Mouse (Mus musculus) brain, adult 2 months (tissue): ENCODE measurements around the gene Zfp971.
"Not testable (repeated sequence)": the region's sequence is repeated elsewhere in the genome, so short reads cannot be mapped to it uniquely, and the experiment has no call there.

Experiments
- DNase-seq: peaks from one replicate; pipeline ENCODE4 v3.0.0; 2011; ENCODE audit warnings: low read depth, low spot score

Gene Zfp971

DNA sequence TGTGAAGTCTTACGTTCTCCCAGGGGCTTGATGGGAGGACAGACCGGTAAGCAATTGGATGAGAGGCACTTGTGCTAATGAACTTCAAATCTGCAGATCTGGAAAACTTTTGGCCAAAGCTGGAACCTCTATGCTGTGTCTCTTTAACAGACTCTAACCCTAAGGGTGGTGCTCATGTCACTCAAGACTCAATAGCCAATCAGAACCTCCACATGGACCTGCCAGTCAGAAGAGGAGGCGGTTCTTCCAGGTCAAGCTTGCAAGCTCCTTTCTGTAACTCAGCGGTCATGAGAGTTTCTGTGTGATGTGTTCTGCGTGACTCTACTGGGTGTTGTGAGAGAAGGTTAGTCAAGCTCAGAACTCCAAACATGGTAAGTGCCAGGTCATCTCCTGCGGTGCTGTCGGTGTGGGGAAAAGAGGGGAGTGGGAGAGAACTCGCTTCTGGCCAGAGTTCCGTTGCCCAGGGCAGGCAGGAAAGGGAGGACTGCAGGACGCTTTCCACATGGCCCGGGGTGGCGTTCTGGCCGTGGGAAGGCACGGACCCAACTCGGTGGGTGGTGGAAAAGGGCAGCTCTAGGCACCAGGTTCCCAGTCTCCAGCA, at the start of gene Zfp971:
Gene Zfp971, plus strand, starts transcription at position 274 of the 601 bp plus-strand sequence.
- DNase-seq = peak; percentile 29

DNA sequence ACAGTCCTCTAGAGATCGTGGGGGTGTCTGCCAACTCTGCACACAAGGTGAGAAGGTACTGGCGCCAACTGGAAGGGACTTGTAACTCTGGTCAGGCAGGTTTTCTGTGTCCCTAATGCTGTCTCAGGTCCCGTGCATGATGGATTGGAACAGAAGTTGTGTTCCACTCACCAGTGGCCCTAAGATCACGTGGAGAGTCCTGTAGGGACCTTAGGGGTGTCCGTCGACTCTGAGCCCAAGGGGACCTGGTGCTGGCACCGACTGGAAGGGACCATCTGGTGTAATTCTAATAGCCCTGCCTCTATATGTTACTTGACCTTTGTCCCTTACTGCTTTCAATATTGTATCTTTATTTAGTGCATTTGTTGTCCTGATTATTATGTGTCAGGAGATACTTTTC, 48.3 kb upstream of the Zfp971 start:
- DNase-seq = not testable (repeated sequence)

DNA sequence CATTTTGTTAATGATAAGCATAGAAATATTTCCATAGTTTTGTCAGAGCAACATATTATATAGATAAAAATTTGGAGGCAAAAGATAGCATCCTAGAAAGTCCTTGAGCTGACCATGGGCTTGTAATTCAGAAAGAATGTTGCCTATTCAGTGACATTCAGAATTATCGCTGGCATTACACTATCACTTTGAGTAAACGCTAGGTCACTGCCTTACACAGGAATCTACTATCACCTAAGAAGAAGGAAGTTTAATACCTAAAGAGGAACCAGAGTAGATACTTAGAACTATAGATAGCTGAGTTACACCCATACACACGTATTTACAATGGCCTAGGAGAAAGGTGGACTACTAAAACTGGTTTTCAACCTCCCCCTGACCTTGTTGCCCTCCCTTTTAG, 3.6 kb upstream of the Zfp971 start:
- not testable (repeated sequence) for DNase-seq

DNA sequence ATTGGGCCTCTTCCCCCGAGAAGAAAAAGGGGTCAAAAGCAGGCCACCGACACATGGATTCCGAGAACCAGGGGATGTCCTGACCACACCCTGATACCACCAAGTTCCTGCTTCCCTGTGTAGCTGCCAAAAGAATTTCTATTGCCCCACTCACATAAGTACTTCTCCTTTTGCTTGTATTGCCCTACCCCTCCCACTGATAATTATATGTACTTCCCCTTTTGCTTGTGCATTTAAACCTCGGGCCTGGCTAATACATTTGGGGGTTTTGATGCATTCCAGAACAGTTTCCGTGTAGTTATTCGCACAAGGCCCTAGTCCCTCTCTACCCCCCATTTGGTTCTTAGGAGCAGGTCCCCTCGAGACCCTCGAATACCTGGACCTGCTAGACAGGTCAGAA, 2.3 kb upstream of the Zfp971 start:
- DNase-seq = not testable (repeated sequence)

DNA sequence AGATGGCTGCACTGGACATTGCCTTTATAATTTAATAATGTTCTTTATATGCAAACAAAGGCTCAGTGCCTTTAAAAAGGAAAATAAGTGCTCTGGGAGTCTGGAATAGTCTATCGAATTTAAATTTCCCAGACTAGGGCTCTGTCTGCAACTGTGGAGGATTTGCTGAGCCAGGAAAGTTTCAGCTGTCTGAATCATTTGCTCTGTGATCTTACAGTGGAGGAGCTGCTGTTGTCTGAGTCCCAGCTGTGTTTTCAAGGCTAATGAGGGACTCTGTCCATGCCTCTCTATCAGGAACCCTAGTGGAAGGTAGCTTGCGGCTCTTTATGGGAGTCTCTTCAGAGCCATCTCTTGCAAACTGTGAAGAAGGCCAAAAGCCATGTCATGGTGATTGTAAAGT, 777 bp downstream of the Zfp971 start:
- DNase-seq = peak; percentile 6

DNA sequence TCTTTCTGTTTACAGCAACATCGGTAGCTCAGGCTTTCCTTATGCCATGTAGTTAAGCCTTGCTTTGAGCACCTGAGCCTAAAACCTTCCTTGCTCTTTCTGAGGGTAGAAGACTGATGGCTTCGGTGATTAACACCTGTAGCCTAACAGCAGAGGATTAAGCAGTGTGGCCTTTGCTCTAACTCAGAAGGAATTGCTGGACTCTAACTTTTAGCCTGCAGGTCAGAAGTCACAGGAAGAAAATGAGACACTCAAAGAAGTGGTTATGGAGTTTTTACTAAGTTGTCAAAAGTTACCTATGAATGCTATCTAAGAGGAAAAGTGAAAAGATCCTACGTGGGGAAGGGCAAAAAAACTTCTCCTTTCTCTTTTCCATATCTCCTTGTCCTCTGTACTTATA, 4.5 kb downstream of the Zfp971 start:
- DNase-seq = not testable (repeated sequence)

DNA sequence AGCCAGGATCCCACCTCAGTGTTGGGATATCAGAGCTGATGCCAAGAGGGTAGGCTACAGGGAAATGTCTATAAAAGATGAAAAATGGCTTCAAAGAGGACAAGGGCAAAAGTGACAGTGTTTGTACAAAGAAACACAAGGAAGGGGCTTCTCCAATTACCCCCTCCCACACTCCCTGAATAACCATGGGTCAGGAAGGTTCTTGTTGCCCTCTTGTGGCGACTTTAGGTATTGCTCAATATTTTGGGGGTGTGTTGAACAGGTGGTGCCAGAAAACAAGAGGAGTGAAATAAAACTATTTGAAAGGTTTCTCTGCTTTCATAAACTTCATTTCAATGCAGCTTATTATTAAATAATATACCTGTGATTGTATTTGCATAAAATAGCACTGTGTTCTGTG, 35.1 kb downstream of the Zfp971 start:
- DNase-seq = peak; percentile 60

DNA sequence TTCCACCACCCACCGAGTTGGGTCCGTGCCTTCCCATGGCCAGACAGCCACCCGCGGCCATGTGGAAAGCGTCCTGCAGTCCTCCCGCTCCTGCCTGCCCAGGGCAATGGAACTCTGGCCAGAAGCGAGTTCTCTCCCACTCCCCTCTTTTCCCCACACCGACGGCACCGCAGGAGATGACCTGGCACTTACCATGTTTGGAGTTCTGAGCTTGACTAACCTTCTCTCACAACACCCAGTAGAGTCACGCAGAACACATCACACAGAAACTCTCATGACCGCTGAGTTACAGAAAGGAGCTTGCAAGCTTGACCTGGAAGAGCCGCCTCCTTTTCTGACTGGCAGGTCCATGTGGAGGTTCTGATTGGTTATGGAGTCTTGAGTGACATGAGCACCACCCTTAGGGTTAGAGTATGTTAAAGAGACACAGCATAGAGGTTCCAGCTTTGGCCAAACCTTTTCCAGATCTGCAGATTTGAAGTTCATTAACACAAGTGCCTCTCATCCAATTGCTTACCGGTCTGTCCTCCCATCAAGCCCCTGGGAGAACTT, 55.2 kb downstream of the Zfp971 start, which contains the start of gene Zfp931:
Gene Zfp931, minus strand, starts transcription at position 311 of the 552 bp plus-strand sequence.
- not testable (repeated sequence) for DNase-seq
